Mouse (Mus musculus) mouse trophoblast stem cell (cell line): Measurements from ENCODE around the gene Zfp72.

Experiments
- in situ Hi-C, 2 experiments: fragments of 300-500 bp; cut with MseI, MboI; formaldehyde crosslinking; loops; 2 replicates in 1 of 2; 3 replicates in 1 of 2; pipeline ENCODE4 v1.15.1; 2025

Gene Zfp72

GRCm38 (mm10) chr13:74390371-74390990 lies at the start of gene Zfp72:
TSS of gene Zfp72 (minus strand) at chr13:74390836.
- in situ Hi-C loops, result no loop called here

GRCm38 (mm10) chr13:74439895-74440294 lies 49.3 kb upstream of the Zfp72 start:
- in situ Hi-C loops, result no loop called here

- in situ Hi-C loops, result no loop called here
These were observed 8.7 kb upstream of the Zfp72 start, which contains the start of gene Ftl1-ps1 for GRCm38 (mm10) chr13:74399298-74399839. TSS of gene Ftl1-ps1 (plus strand) at chr13:74399694.

- in situ Hi-C loops, result no loop called here
These were observed 520 bp upstream of the Zfp72 start for GRCm38 (mm10) chr13:74391156-74391555.

GRCm38 (mm10) chr13:74389730-74390129 lies 906 bp downstream of the Zfp72 start:
- in situ Hi-C loops, result no loop called here

- in situ Hi-C loops, result no loop called here
These were observed 8.3 kb downstream of the Zfp72 start for GRCm38 (mm10) chr13:74382289-74382688.

- in situ Hi-C loops, result no loop called here
These were observed 8.9 kb downstream of the Zfp72 start for GRCm38 (mm10) chr13:74381533-74382276.

- in situ Hi-C loops, result no loop called here
These were observed 26.8 kb downstream of the Zfp72 start, which contains the start of gene Lrrc14b for GRCm38 (mm10) chr13:74363859-74364235. TSS of gene Lrrc14b (minus strand) at chr13:74364005.

- in situ Hi-C loops, result no loop called here
These were observed 27.3 kb downstream of the Zfp72 start for GRCm38 (mm10) chr13:74363176-74363858.

- in situ Hi-C loops, result no loop called here
These were observed 28.4 kb downstream of the Zfp72 start for GRCm38 (mm10) chr13:74362218-74362617.

GRCm38 (mm10) chr13:74356491-74356890 lies 34.1 kb downstream of the Zfp72 start:
- in situ Hi-C loops, result no loop called here

GRCm38 (mm10) chr13:74350435-74350906 lies 40.2 kb downstream of the Zfp72 start:
- in situ Hi-C loops, result no loop called here

- in situ Hi-C loops, result no loop called here
These were observed 40.8 kb downstream of the Zfp72 start, which contains the start of the genes Sdha and Ccdc127 for GRCm38 (mm10) chr13:74349566-74350434. TSS of gene Sdha (minus strand) at chr13:74350280. TSS of gene Ccdc127 (plus strand) at chr13:74350309.

- in situ Hi-C loops, result no loop called here
These were observed 49.6 kb downstream of the Zfp72 start for GRCm38 (mm10) chr13:74341036-74341435.

GRCm38 (mm10) chr13:74329321-74329720 lies 61.3 kb downstream of the Zfp72 start:
- in situ Hi-C loops, result no loop called here
